Mouse (Mus musculus) MEL (cell line): Measurements from ENCODE around the gene Pik3cg. TPM values are rescaled to one million over a fixed set of nuclear protein-coding genes. Genes with fewer than 3 reads are reported as not detected.

Source experiments
- DNase-seq: peaks from one replicate; pipeline ENCODE4 v3.0.0; 2011; ENCODE audit warnings: low read depth, low spot score
- H3K27ac ChIP-seq: 2 replicates; pipeline ENCODE4 v1.5.1; 2012; ENCODE audit warnings: low read depth, mild to moderate bottlenecking, control low read depth, low read length, moderate library complexity; ENCODE audit not compliant: control insufficient read depth
- H3K27me3 ChIP-seq, 2 experiments: fragments of 150-350 bp in 1 of 2; sonication (generic) in 1 of 2; 2 replicates each; pipeline ENCODE4 v1.6.1; 2012; ENCODE audit warnings: low read length in 2 of 2, mild to moderate bottlenecking in 2 of 2, improper control_type of control experiment in 1 of 2, moderate library complexity in 1 of 2; ENCODE audit not compliant: insufficient read depth in 2 of 2, control insufficient read depth in 1 of 2
- H3K36me3 ChIP-seq, 2 experiments: 2 replicates each; pipeline ENCODE4 v1.6.1; 2012 to 2014; ENCODE audit warnings: low read length in 2 of 2, improper control_type of control experiment in 1 of 2, inconsistent platforms in 1 of 2, mild to moderate bottlenecking in 1 of 2; ENCODE audit not compliant: insufficient read depth in 2 of 2, control insufficient read depth in 1 of 2
- H3K4me1 ChIP-seq, 2 experiments: fragments of 150-350 bp in 1 of 2; sonication (generic) in 1 of 2; 2 replicates each; pipeline ENCODE4 v1.6.1; 2012; ENCODE audit warnings: low read length in 2 of 2, improper control_type of control experiment in 1 of 2, mild to moderate bottlenecking in 1 of 2; ENCODE audit not compliant: insufficient read depth in 2 of 2, control insufficient read depth in 1 of 2
- H3K4me3 ChIP-seq, 2 experiments: fragments of 150-350 bp in 1 of 2; sonication (generic) in 1 of 2; 2 replicates each; pipeline ENCODE4 v1.5.1; 2012; ENCODE audit warnings: low read depth in 2 of 2, low read length in 2 of 2, mild to moderate bottlenecking in 2 of 2, moderate library complexity in 2 of 2, control low read depth in 1 of 2, improper control_type of control experiment in 1 of 2; ENCODE audit not compliant: control insufficient read depth in 1 of 2, insufficient read depth in 1 of 2
- H3K79me2 ChIP-seq: 2 replicates; pipeline ENCODE4 v1.6.1; 2012; ENCODE audit warnings: mild to moderate bottlenecking, low read length, moderate library complexity; ENCODE audit not compliant: control insufficient read depth, poor library complexity, insufficient read depth
- H3K9ac ChIP-seq: 2 replicates; pipeline ENCODE4 v1.6.1; 2012; ENCODE audit warnings: low read depth, mild to moderate bottlenecking, control low read depth, low read length, moderate library complexity; ENCODE audit not compliant: control insufficient read depth, poor library complexity, severe bottlenecking
- H3K9me3 ChIP-seq: fragments of 150-350 bp; sonication (generic); replicated peaks from 2 replicates; pipeline ENCODE4 v1.6.1; 2012; ENCODE audit warnings: mild to moderate bottlenecking, low read length, improper control_type of control experiment, moderate library complexity; ENCODE audit not compliant: insufficient read depth
- CHD1 ChIP-seq: IDR thresholded peaks from 2 replicates; pipeline ENCODE4 v1.6.1; 2012; ENCODE audit warnings: low read depth, mild to moderate bottlenecking, inconsistent platforms, low read length, improper control_type of control experiment
- CTCF ChIP-seq, 3 experiments: IDR thresholded peaks in 2 of 3; conservative IDR thresholded peaks in 1 of 3; 2 replicates each; pipeline ENCODE4 v1.5.1; 2011 to 2012; ENCODE audit warnings: low read length in 3 of 3, low read depth in 2 of 3, mild to moderate bottlenecking in 2 of 3, improper control_type of control experiment in 1 of 3, inconsistent platforms in 1 of 3, mixed read lengths in 1 of 3, moderate library complexity in 1 of 3; ENCODE audit not compliant: control insufficient read depth in 1 of 3, insufficient read depth in 1 of 3, poor library complexity in 1 of 3, severe bottlenecking in 1 of 3
- GATA1 ChIP-seq: IDR thresholded peaks from 2 replicates; pipeline ENCODE4 v1.6.1; 2011; ENCODE audit warnings: low read depth, low read length, improper control_type of control experiment
- KAT2A ChIP-seq: conservative IDR thresholded peaks from 2 replicates; pipeline ENCODE4 v1.6.1; 2012; ENCODE audit warnings: low read depth, low read length, improper control_type of control experiment, inconsistent platforms
- MAFK ChIP-seq: IDR thresholded peaks from 2 replicates; pipeline ENCODE4 v1.6.1; 2011; ENCODE audit warnings: low read depth, mild to moderate bottlenecking, low read length, improper control_type of control experiment, borderline replicate concordance
- MYB ChIP-seq: IDR thresholded peaks from 2 replicates; pipeline ENCODE4 v1.6.1; 2011; ENCODE audit warnings: mild to moderate bottlenecking, low read depth, low read length, improper control_type of control experiment
- MYC ChIP-seq: IDR thresholded peaks from 2 replicates; pipeline ENCODE4 v1.6.1; 2011; ENCODE audit warnings: low read depth, mild to moderate bottlenecking, low read length, improper control_type of control experiment, moderate library complexity
- POLR2AphosphoS2 ChIP-seq: IDR thresholded peaks from 2 replicates; pipeline ENCODE4 v1.6.1; 2011; ENCODE audit warnings: low read length, improper control_type of control experiment
- SIN3A ChIP-seq: IDR thresholded peaks from 2 replicates; pipeline ENCODE4 v1.6.1; 2012; ENCODE audit warnings: low read length, improper control_type of control experiment, inconsistent platforms
- SMC3 ChIP-seq: IDR thresholded peaks from 2 replicates; pipeline ENCODE4 v1.6.1; 2011; ENCODE audit warnings: low read depth, low read length, improper control_type of control experiment
- TBP ChIP-seq: IDR thresholded peaks from 2 replicates; pipeline ENCODE4 v1.8.0; 2011; ENCODE audit warnings: low read depth, low read length, improper control_type of control experiment
- UBTF ChIP-seq: IDR thresholded peaks from 2 replicates; pipeline ENCODE4 v1.6.1; 2012; ENCODE audit warnings: low read depth, mild to moderate bottlenecking, inconsistent platforms, low read length, improper control_type of control experiment, moderate library complexity, borderline replicate concordance; ENCODE audit not compliant: insufficient read depth
- USF1 ChIP-seq: IDR thresholded peaks from 2 replicates; pipeline ENCODE4 v1.6.1; 2014; ENCODE audit warnings: low read depth, mild to moderate bottlenecking, inconsistent platforms, low read length, improper control_type of control experiment, moderate library complexity
- ZNF384 ChIP-seq: IDR thresholded peaks from 2 replicates; pipeline ENCODE4 v1.6.1; 2012; ENCODE audit warnings: low read depth, mild to moderate bottlenecking, inconsistent platforms, low read length, improper control_type of control experiment
- polyA plus RNA-seq, 2 experiments: library from polyadenylated mRNA; stranded (reverse) in 1 of 2; unstranded in 1 of 2; fragments of >175 nt in 1 of 2; fragments of >200 nt in 1 of 2; gene quantifications; 2 replicates each; pipeline versions ENCODE4 v1.2.1 to v1.2.4; 2012; ENCODE audit warnings: low replicate concordance in 2 of 2, low read depth in 1 of 2; ENCODE audit not compliant: insufficient read length in 2 of 2, insufficient read depth in 1 of 2, missing spikeins in 1 of 2
- total RNA-seq: library from RNA; depleted of rRNA; stranded (reverse); fragments of 300-350 nt; gene quantifications from 2 replicates; pipeline ENCODE4 v1.2.3, GENCODE M21; 2012

Gene Pik3cg
- total and polyA plus RNA-seq, 3 experiments: 4.9 to 8.5 TPM; not detected in 1

GRCm38 (mm10) chr12:32215143-32215542 is 6.7 kb upstream of the Pik3cg start:
- Histone ChIP-seq H3K4me1 (no peaks in the 10 kb centered on the region), H3K27me3 (0 out of 4 replicates have a peak, but pooled peaks cover 0 to 2% of the 10 kb centered on the region in 2 experiments), H3K79me2 (no peaks in the 10 kb centered on the region), H3K4me3 (no peak overlapping the region), H3K36me3 (no peaks in the 10 kb centered on the region), H3K9me3 (no peaks in the 10 kb centered on the region), H3K9ac (no peak overlapping the region), H3K27ac (no peak overlapping the region)
- TF ChIP-seq SIN3A: no peak
- no peak for TF ChIP-seq UBTF
- TF ChIP-seq MYC: no peak
- no peak for TF ChIP-seq POLR2AphosphoS2
- no peak for TF ChIP-seq TBP
- no peak for TF ChIP-seq ZNF384
- no peak for DNase-seq

- Histone ChIP-seq H3K4me1 (peaks cover 0 to 3% of the 10 kb centered on the region in 2 experiments; a peak in 2 of 4 replicates), H3K36me3 (no peaks in the 10 kb centered on the region), H3K4me3 (no peak overlapping the region), H3K9ac (no peak overlapping the region), H3K27ac (no peak overlapping the region), H3K79me2 (no peaks in the 10 kb centered on the region; the same call in 1 of the 2 replicates), H3K27me3 (0 out of 4 replicates have a peak, but pooled peaks cover 0 to 2% of the 10 kb centered on the region in 2 experiments), H3K9me3 (no peaks in the 10 kb centered on the region)
- TF ChIP-seq CTCF (IDR thresholded peaks at IDR 0.05 in 2 of 3, conservative IDR thresholded peaks at IDR 0.05 in 1 of 3; ENCODE audit: control insufficient read depth in 1 of 3, insufficient read depth in 1 of 3, low read depth in 2 of 3, low read length in 3 of 3, poor library complexity in 1 of 3, severe bottlenecking in 1 of 3): no peak
- TF ChIP-seq MYB: no peak
- no peak for TF ChIP-seq MYC
- no peak for DNase-seq
Measured at GRCm38 (mm10) chr12:32212702-32213101, 4.2 kb upstream of the Pik3cg start.

GRCm38 (mm10) chr12:32212156-32212555 is 3.7 kb upstream of the Pik3cg start:
- no peak overlapping the region for H3K27ac ChIP-seq
- peaks cover 0 to 1% of the 10 kb centered on the region in 2 experiments; a peak in 2 of 4 replicates for H3K36me3 ChIP-seq
- no peak overlapping the region for H3K4me3 ChIP-seq
- 0 out of 4 replicates have a peak, but pooled peaks cover 0 to 1% of the 10 kb centered on the region in 2 experiments for H3K27me3 ChIP-seq
- H3K9me3 ChIP-seq: no peaks in the 10 kb centered on the region
- TF ChIP-seq SMC3 (no peak), USF1 (no peak), KAT2A (no peak), GATA1 (no peak), MAFK (no peak), CHD1 (no peak)
- peaks cover 4% of the 10 kb centered on the region in 2 experiments; a peak in 3 of 4 replicates for H3K4me1 ChIP-seq
- no peak for DNase-seq
- H3K9ac ChIP-seq: no peak overlapping the region
- H3K79me2 ChIP-seq: no peaks in the 10 kb centered on the region; the same call in 1 of the 2 replicates
